Mouse (Mus musculus) testis, adult 2 months (tissue): ENCODE results near the gene Acap1.

Experiments
- CTCF ChIP-seq: fragments of 200-500 bp; IDR thresholded peaks from 2 replicates; pipeline ENCODE4 v1.5.1; 2012; ENCODE audit warnings: low read depth, mild to moderate bottlenecking, inconsistent platforms, low read length, moderate library complexity; ENCODE audit not compliant: control insufficient read depth, insufficient read depth, insufficient replicate concordance
- POLR2A ChIP-seq: fragments of 200-500 bp; IDR thresholded peaks from 2 replicates; pipeline ENCODE4 v1.6.1; 2012; ENCODE audit warnings: low read depth, mild to moderate bottlenecking, inconsistent platforms, low read length, moderate library complexity; ENCODE audit not compliant: control insufficient read depth

DNA sequence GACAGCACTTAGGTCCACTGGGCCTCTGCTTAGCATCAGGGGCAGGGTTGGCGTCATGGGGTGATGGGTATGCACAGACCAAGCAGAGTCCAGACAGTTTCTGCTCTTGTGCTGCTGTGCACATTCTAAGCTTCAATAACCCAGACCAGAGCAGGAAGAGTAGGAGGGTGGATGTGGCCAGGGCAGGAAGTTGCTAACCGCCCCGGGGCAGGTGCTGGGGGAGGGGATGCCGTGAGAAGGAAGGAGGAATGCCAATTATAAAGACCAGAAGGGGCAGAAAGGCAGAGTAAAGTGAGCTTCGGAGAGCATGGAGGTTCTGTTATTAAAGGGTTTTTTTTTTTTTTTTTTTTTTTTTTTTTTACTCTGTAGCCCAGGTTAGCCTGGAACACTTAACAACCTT lies 668 bp downstream of the Acap1 start:
- TF ChIP-seq CTCF: no peak
- TF ChIP-seq POLR2A: no peak
